Mouse (Mus musculus) adrenal gland, adult 18-20 months (tissue): ENCODE measurements at regions not wholly inside any gene's neighbourhood (a gene's known extent, or its start where the extent isn't known, plus 50 kb on each side); places are given as distances from the start of the nearest gene placed in this dataset.

ENCODE experiments used
- DNase-seq, 2 experiments: peaks; one replicate each; pipeline ENCODE4 v3.0.0; 2021 to 2022; ENCODE audit warnings: low spot score in 2 of 2

DNA sequence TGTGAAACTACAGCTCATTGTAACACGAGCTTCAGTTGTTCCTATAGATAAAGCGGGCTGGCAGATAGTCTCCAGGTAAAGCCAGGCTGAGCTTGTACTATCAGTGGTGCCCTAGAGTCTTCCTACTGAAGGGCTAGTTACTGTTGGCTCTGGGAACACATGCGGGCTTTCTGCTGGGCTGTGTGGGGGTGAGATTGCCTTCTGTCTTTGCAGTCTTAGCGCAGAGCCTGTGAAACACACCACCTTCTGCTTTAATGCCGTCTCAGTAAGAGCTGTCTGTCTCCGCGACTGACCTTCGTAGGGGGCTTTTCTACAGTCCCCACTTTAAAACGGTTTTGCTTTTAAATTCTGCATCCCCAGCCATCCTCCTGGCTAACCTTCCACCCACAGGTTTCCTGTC is 76.7 kb downstream of the Trim29 start:
- DNase-seq, result no peak

GRCm38 (mm10) chr9:43389491-43390083 is 78.9 kb downstream of the Trim29 start:
- DNase-seq, result no peak

GRCm38 (mm10) chr9:43392467-43393064 is 81.9 kb downstream of the Trim29 start:
- no peak for DNase-seq

GRCm38 (mm10) chr9:43394204-43394603 is 83.6 kb downstream of the Trim29 start:
- no peak for DNase-seq

- no peak for DNase-seq
Measured at GRCm38 (mm10) chr9:43395209-43395608, 84.6 kb downstream of the Trim29 start.

DNA sequence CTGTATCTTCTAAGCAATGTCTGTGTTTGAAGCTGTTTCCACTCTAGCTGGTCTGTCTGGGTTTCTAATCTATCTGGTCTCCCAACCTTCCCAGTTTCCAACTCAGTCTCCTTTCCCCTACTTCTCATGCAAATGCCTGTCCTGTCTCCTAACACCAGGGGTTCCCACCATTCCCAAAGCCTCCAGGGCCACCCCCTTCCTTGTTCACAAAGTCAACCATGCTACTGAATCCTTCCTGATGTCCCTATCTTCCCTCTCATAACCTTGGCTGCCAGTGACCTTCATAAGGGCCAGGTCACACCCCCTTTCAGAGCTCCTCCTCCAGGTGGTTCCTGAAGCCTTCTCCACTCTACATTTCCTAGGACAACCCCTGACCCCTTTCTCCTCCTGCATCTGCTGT is 85.9 kb downstream of the Trim29 start:
- DNase-seq, result no peak

GRCm38 (mm10) chr9:43408493-43408892 is 97.8 kb downstream of the Trim29 start:
- no peak for DNase-seq

- DNase-seq, result no peak
Measured at GRCm38 (mm10) chr9:43412473-43412872, 101.8 kb downstream of the Trim29 start.

DNA sequence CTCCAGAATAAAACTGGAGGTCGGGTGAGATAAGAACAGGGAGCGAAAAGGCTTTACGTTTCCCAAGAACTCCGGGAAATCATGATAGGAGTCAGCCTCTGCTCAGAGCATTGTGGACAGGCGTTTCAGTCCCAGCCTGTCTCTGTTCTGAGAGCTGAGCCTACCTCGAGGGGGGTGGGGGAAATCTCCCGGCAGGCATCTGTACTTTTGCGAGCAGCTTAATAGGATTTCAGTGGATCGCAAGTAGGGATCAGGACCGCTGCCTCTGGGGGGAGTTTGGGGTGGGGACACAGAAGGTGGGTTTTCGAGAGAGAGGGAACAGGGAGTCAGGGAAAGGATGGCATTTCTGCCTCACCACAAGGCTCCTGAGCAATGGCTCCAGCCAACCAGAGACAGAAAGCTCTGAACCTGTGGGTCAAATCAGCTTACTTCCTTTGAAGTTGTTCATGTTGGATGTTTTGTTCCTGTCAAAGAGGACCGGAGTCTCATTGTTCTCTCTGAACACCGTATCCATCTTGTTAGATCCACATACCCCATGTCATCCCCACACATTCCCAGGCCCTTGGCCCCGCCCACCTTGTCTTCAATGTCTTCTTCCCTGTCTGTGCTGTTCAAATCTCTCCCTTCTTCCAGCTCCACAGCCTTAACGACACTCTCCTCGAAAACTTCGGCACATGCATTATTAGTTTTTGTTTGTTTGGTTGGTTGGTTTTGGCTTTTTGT is 109.5 kb downstream of the Trim29 start:
- no peak for DNase-seq

GRCm38 (mm10) chr9:43427007-43427406 is 116.4 kb downstream of the Trim29 start:
- DNase-seq, result no peak

DNA sequence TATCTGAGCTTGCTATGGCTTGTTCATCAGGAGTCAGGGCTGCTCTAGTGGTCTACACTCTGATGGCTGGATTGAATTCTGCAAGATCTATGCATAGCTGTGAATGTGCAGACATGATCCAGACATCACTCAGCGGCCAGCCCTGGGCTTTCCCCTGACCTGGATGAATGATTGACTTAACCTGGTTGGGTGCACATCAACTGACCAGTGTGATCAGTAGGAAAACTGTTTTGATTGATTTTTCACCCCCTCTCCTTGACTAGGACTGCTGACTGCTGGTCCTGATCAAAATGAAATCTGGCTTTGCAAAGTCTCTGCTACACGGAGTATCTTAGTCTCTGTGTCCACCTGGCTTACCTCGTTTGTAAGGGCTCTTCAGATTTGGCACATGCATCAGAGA is 123.3 kb downstream of the Trim29 start:
- DNase-seq, result no peak

DNA sequence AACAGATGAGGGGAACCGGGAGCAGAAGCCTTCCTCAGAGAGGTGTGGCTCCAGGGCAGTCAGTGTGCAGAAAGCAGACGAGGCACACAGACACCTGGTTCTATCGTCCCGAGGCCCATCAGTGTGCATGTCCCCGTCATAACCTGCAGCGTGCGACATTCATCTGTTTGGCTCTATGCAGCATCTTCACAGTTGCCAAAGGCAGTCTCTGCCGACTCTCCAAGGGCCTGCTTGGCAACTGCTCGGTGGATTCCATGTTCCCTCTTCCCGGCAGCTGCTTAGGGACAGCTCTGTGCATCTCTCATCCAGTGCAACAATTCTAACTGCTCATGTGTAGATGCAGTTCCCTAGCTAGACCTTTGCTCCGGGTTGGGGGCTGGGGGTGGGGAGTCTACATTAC is 127.8 kb downstream of the Trim29 start:
- DNase-seq, result no peak

- no peak for DNase-seq
Measured at GRCm38 (mm10) chr9:43440959-43441510, 130.4 kb downstream of the Trim29 start.

GRCm38 (mm10) chr9:43445491-43445890 is 134.8 kb downstream of the Trim29 start:
- no peak for DNase-seq

GRCm38 (mm10) chr9:43447372-43447771 is 136.7 kb downstream of the Trim29 start:
- DNase-seq, result no peak

DNA sequence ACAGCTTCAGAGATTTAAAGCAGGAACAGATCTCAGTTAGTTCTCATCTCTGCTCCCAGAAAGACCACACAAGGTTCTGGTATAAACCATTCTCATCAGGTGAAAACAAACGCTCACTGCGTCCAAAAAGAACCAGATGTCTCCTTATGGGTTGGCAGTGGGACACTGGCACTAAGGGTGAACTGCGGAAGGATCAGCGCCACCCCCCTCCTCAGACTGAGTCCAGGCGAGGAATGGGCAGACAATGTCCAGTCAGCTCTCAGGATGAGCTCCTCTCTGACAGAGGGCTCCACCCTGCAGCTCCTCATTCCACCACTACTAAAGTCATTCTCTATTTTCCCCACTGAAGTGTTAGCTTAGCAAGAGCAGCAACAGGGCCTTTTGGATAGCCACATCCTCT is 138.3 kb downstream of the Trim29 start:
- DNase-seq, result no peak

- DNase-seq, result no peak
Measured at GRCm38 (mm10) chr9:43453953-43454582, 143.4 kb downstream of the Trim29 start.

DNA sequence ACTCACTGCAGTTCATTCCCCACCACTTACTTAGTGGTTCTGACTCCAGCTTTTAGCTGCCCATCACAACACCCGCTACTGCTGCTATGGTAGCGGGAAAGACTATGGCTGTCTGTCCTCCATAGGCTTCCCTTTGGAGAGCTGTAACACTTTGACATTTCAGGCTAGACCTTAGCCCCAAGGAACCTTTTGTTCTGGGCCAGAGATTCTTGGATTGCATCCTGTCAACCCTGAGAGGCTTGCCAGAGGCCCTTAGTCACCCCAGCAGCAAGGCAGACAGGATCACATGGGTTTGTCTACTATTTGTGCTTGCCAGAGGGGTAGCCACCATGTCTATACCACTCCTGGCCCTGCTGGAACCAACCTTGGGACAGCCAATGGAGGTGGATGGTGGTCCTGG is 147.1 kb downstream of the Trim29 start:
- DNase-seq, result no peak

DNA sequence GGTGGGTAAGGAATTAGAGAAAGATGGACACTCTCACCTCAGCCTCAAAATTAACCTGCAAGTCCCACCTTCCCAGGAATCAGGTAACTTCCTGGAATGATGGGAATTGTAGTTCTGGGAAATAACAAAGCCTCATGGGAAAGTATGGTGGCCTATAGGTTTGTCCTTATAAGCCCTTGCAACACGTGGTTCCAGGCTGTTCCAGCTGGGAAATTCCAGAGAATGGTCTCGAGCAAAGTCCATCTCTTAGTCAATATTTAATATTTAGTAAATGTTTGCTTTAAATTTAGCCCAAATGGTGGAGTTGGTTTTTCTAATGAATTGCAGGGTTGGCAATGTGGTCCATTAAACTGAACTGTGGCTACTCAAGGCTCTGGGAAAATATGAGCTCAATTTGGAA is 150.5 kb downstream of the Trim29 start:
- no peak for DNase-seq

DNA sequence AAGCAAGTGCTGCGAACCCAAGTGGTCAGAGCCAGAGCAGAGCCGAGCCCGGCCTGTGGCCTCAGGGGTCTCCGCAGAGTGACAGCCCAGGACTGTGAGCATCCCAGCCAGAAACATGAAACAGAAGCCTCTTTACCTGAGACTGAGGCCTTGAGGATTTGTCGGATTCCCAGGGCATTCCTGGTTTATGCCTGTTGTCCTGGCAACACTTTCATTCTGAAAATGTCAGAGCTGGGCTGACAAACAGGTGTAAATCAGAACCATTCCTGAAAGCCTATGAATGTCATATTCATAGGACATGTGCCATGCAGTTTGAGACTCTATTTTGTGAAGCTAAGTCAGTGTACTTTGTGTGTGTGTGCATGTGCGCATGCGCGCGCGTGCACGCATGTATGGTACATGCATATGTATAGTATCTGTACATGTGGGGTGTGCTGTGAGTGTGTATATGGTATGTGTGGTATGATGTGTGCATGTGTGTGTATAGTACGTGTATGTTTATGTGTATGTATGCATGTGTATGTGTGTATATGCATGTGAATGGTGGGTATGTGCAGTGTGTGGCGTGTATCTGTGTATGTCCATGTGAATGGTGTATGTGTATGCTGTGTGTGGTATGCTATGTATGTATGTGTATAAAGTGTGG is 152.9 kb downstream of the Trim29 start:
- DNase-seq, result no peak

GRCm38 (mm10) chr9:43465129-43465528 is 154.5 kb downstream of the Trim29 start:
- DNase-seq, result no peak
